Mouse (Mus musculus): ENCODE results near the gene Gm4787. TPM values are rescaled to one million over a fixed set of nuclear protein-coding genes. Genes with fewer than 3 reads are reported as not detected.

Gm4787 gene
- 5.6 TPM for polyA plus RNA-seq (2014; fragmentation: Illumina TruSeq; extraction: RNeasy Lipid Tissue Mini Kit (QIAGEN cat#74804); ENCODE audit: low replicate concordance)

GRCm38 (mm10) chr12:81379364-81379763 is at the start of gene Gm4787:
Gene Gm4787, minus strand, starts transcription at chr12:81379464.

GRCm38 (mm10) chr12:81421846-81422245 is 42.6 kb upstream of the Gm4787 start, which contains the start of gene Adam4:
Gene Adam4, minus strand, starts transcription at chr12:81421946.

GRCm38 (mm10) chr12:81332875-81333421 is 46.3 kb downstream of the Gm4787 start, which contains the start of gene Slc8a3:
Gene Slc8a3, minus strand, starts transcription at chr12:81333180.

Other genes starting within 250 kb of the Gm4787 start
- gene Slc8a3, start 46.3 kb downstream of the Gm4787 start, polyA plus RNA-seq (2014; fragmentation: Illumina TruSeq; extraction: RNeasy Lipid Tissue Mini Kit (QIAGEN cat#74804); ENCODE audit: low replicate concordance): 0.41 TPM
- gene Adam4, start 42.5 kb upstream of the Gm4787 start, polyA plus RNA-seq (2014; fragmentation: Illumina TruSeq; extraction: RNeasy Lipid Tissue Mini Kit (QIAGEN cat#74804); ENCODE audit: low replicate concordance): 9.1 TPM
- gene Cox16, start 105.7 kb upstream of the Gm4787 start, polyA plus RNA-seq (2014; fragmentation: Illumina TruSeq; extraction: RNeasy Lipid Tissue Mini Kit (QIAGEN cat#74804); ENCODE audit: low replicate concordance): 492 TPM
- gene Gm20498, start 153.4 kb upstream of the Gm4787 start, polyA plus RNA-seq (2014; fragmentation: Illumina TruSeq; extraction: RNeasy Lipid Tissue Mini Kit (QIAGEN cat#74804); ENCODE audit: low replicate concordance): 8.5 TPM
- gene Synj2bp, start 153.4 kb upstream of the Gm4787 start, polyA plus RNA-seq (2014; fragmentation: Illumina TruSeq; extraction: RNeasy Lipid Tissue Mini Kit (QIAGEN cat#74804); ENCODE audit: low replicate concordance): 479 TPM
- 0.22 TPM for gene Adam21, start 189.0 kb upstream of the Gm4787 start, polyA plus RNA-seq (2014; fragmentation: Illumina TruSeq; extraction: RNeasy Lipid Tissue Mini Kit (QIAGEN cat#74804); ENCODE audit: low replicate concordance)
- gene Med6, start 215.5 kb upstream of the Gm4787 start, polyA plus RNA-seq (2014; fragmentation: Illumina TruSeq; extraction: RNeasy Lipid Tissue Mini Kit (QIAGEN cat#74804); ENCODE audit: low replicate concordance): 92.4 TPM